Mouse (Mus musculus) midbrain, embryonic 11.5 days (tissue): ENCODE data around the gene Gramd1c. TPM values are rescaled to one million over a fixed set of nuclear protein-coding genes. Genes with fewer than 3 reads are reported as not detected.

Experiments
- ATAC-seq: fragments of 200-750 bp; cut with Nextera tagmentation; 2 replicates; pipeline ENCODE4 v1.8.0; 2017; ENCODE audit warnings: moderate TSS enrichment, moderate library complexity; ENCODE audit not compliant: low FRiP score
- DNase-seq: peaks from one replicate; pipeline ENCODE4 v3.0.0; 2015; ENCODE audit warnings: low spot score; ENCODE audit errors: missing footprints
- H3K27ac ChIP-seq: fragments of 300-500 bp; sonication (generic); 2 replicates; pipeline ENCODE4 v1.5.1; 2014; ENCODE audit warnings: low read depth, low read length
- H3K27me3 ChIP-seq: fragments of 300-500 bp; sonication (generic); 2 replicates; pipeline ENCODE4 v1.6.1; 2014; ENCODE audit warnings: mild to moderate bottlenecking, low read length, moderate library complexity, mixed read lengths; ENCODE audit not compliant: control insufficient read depth, insufficient read depth
- H3K36me3 ChIP-seq: fragments of 300-500 bp; sonication (generic); 2 replicates; pipeline ENCODE4 v1.6.1; 2014; ENCODE audit warnings: mild to moderate bottlenecking, low read length, moderate library complexity, mixed read lengths; ENCODE audit not compliant: control insufficient read depth, insufficient read depth
- H3K4me1 ChIP-seq: fragments of 300-500 bp; sonication (generic); 2 replicates; pipeline ENCODE4 v1.6.1; 2014; ENCODE audit warnings: low read length; ENCODE audit not compliant: control insufficient read depth, insufficient read depth
- H3K4me2 ChIP-seq: fragments of 300-500 bp; sonication (generic); 2 replicates; pipeline ENCODE4 v1.6.1; 2014; ENCODE audit warnings: mild to moderate bottlenecking, moderate library complexity
- H3K4me3 ChIP-seq: fragments of 300-500 bp; sonication (generic); 2 replicates; pipeline ENCODE4 v1.5.1; 2014; ENCODE audit warnings: low read depth, low read length
- H3K9ac ChIP-seq: fragments of 300-500 bp; sonication (generic); 2 replicates; pipeline ENCODE4 v1.6.1; 2014; ENCODE audit warnings: low read length
- H3K9me3 ChIP-seq: fragments of 300-500 bp; sonication (generic); 2 replicates; pipeline ENCODE4 v1.6.1; 2016; ENCODE audit warnings: low read length; ENCODE audit not compliant: control insufficient read depth
- WGBS: fragments of 180-500 bp; shearing (Covaris S2); extraction: QIAGEN DNeasy Blood & Tissue Kit; methylation state at CpG from one replicate; pipeline ENCODE4 v1.1.7; 2014; 5-methylcytosine and 5-hydroxymethylcytosine counted together
- polyA plus RNA-seq: library from polyadenylated mRNA; unstranded; fragments of >200 nt; fragmentation: Nextera tagmentation; extraction: Ambion mirVana; gene quantifications from 2 replicates; pipeline ENCODE4 v1.2.1, GENCODE M21; 2014

Gramd1c gene
- polyA plus RNA-seq, 1 experiment from 2014 or later: 2.2 TPM

DNA sequence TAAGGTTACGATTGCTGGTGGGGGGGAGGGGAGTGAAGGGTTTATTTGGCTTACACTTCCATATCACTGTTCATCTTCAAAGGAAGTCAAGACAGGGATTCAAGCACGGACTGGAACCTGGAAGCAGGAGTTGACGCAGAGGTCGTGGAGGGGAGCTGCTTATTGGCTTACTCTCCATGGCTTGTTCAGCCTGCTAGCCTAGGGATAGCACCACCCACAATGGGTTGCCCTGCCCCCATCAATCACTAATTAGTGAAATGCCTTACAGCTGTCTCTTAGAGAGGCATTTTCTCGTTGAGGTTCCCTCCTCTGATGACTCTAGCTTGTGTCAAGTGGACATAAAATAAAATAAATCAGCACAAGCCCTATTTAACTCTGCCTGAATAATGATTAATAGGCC, 52.1 kb downstream of the Gramd1c start:
- Histone ChIP-seq H3K36me3 (no peaks in the 10 kb centered on the region), H3K9ac (no peak overlapping the region), H3K27me3 (no peaks in the 10 kb centered on the region), H3K27ac (no peak overlapping the region), H3K4me2 (no peak overlapping the region), H3K9me3 (no peaks in the 10 kb centered on the region), H3K4me1 (no peaks in the 10 kb centered on the region), H3K4me3 (no peak overlapping the region)
- 86% methylated on average over 5 of the region's 5 CpGs for WGBS
- DNase-seq (peak; percentile 14), ATAC-seq (no peak)

DNA sequence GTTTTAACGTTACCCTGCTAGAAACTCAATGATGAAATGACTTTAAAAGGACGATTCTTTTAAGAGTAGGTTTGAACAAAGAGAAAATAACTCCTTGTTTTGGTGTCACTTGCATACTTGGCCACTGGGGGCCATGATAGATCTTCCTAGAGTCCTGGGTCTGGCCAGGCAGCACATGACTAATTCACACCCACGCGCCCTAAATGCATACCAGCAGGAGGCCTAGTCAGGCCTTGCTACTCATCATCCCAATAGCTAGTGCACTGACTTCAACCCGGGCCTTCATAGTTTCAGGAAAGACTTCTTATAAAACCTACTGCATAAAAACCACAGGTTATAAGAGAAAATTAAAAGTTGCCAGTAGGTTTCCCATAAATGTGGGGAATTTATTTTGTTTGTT, 61.1 kb downstream of the Gramd1c start:
- no peaks in the 10 kb centered on the region for H3K36me3 ChIP-seq
- no peaks in the 10 kb centered on the region for H3K27me3 ChIP-seq
- DNase-seq (peak; percentile 80), ATAC-seq (no peak)
- no peaks in the 10 kb centered on the region for H3K9me3 ChIP-seq
- no peak overlapping the region for H3K4me3 ChIP-seq
- no peaks in the 10 kb centered on the region for H3K4me1 ChIP-seq
- H3K27ac ChIP-seq: no peak overlapping the region
- H3K9ac ChIP-seq: no peak overlapping the region
- 76% methylated on average over 5 of the region's 5 CpGs for WGBS
- no peak overlapping the region for H3K4me2 ChIP-seq

DNA sequence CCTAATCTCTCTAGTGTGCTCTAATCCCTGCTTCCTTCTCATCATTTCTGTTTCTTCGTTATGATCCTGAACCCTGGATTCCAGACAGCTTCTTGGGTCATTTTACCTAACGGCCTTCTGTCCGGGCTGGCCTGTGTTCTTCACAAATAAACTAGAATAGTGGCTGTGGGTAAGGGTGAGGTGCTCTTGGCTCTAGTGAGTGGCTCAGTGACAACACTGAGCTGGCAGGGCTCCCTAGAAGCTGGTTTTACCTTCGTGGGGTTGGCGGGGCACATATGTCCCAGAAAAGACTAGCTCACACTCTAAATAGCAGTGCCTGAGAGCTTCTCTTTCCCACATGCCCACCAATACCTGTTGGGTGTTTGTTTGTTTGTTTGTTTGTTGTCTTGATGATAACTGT, 63.6 kb downstream of the Gramd1c start:
- Histone ChIP-seq H3K4me1 (no peaks in the 10 kb centered on the region), H3K27me3 (no peaks in the 10 kb centered on the region), H3K9ac (no peak overlapping the region), H3K36me3 (no peaks in the 10 kb centered on the region), H3K4me3 (no peak overlapping the region), H3K27ac (no peak overlapping the region), H3K9me3 (no peaks in the 10 kb centered on the region), H3K4me2 (no peak overlapping the region)
- ATAC-seq: no peak
- peak; percentile 31 for DNase-seq
- 76% methylated on average over 5 of the region's 5 CpGs for WGBS

DNA sequence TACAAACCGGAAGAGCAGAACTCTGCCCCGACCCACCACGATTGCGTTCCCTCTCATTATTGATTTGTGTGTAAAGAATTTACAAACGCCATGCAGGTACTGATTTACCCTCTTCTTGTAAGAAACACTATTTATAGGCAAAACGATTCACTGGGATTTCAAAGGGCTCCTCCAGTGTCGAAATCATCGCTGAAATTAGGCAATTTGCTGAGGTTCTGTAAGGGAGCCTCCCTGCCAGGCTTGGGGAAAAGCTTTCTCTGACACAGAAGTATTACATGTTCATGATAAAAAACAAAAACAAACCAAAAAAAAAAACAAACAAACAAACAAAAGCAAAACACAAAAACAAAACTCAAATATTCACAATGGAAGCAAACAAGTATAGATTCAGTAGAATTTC, 64.0 kb downstream of the Gramd1c start:
- peak; percentile 72 for DNase-seq
- Histone ChIP-seq H3K9me3 (no peaks in the 10 kb centered on the region), H3K36me3 (no peaks in the 10 kb centered on the region), H3K4me1 (no peaks in the 10 kb centered on the region), H3K27me3 (no peaks in the 10 kb centered on the region), H3K27ac (no peak overlapping the region), H3K4me2 (no peak overlapping the region), H3K4me3 (no peak overlapping the region), H3K9ac (no peak overlapping the region)
- no peak for ATAC-seq
- 87% methylated on average over 8 of the region's 8 CpGs for WGBS

DNA sequence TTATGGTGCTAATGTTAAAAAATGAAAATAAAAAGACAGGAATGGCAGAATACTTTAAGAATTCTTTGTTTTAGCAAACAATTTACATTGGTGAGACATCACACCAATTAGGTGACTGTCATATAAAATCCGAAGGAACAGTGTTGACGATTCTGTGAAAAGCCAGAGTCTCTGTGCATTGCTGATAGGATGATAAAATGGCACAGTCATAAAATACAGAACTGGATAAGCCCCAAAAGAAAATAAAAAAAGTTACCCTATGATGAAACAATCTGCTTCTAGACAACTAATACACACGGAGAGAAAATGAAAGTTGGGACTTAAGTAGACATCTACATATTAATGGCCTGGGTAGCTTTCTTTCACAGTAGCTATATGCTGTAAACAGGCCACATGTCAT, 68.5 kb downstream of the Gramd1c start:
- Histone ChIP-seq H3K27me3 (no peaks in the 10 kb centered on the region), H3K4me2 (no peak overlapping the region), H3K4me3 (no peak overlapping the region), H3K27ac (no peak overlapping the region), H3K36me3 (no peaks in the 10 kb centered on the region), H3K4me1 (no peaks in the 10 kb centered on the region), H3K9ac (no peak overlapping the region), H3K9me3 (no peaks in the 10 kb centered on the region)
- DNase-seq (no peak), ATAC-seq (no peak)
- 87% methylated on average over 3 of the region's 3 CpGs for WGBS

DNA sequence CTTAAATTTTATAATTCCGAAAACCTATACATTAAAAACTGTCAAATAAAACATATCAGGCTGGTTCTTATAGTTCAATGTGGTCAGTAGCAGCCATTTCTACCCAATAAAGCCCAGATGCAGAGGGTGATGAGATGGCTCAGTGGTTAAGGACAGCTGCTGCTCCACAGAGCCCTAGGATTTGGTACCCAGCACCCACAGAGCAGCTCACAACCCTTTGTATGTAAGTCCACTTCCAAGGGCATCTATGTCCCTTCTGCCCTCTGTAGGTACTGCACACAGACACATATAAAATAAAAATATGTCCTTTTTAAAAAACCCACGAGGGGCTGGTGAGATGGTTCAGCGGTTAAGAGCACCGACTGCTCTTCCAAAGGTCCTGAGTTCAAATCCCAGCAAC, 76.8 kb downstream of the Gramd1c start:
- no peak for ATAC-seq
- 91% methylated on average over 4 of the region's 4 CpGs for WGBS
- no peak overlapping the region for H3K9ac ChIP-seq

DNA sequence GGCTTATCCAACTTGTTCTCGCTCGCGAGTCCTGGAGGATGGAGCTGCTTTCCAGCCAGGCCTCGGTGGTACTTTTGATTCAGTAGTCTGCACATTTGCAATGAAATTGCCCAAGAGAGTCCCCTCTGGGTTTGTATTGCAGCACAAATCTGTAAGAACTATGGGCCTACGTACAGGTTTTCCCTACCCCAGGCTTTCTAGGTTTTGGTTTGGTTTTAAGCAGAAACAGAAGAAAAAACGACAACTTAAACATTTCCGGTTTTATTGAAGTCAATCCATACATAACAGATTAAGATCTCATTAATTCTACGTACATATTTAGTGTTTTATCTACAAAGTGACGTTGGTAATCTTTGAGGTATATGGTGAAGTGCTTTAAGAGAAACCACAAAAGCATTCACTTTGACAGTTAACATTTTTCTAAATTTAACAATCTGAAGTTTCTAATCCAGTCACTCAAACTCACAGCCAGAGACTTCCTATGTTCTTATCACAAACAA, 83.0 kb downstream of the Gramd1c start:
- Histone ChIP-seq H3K4me2 (peak overlapping the region; percentile 100), H3K27me3 (peaks cover 11% of the 10 kb centered on the region), H3K4me1 (peaks cover 8% of the 10 kb centered on the region; the same call in 1 of the 2 replicates), H3K9me3 (no peaks in the 10 kb centered on the region), H3K9ac (peak overlapping the region; percentile 59), H3K4me3 (peak overlapping the region; percentile 67), H3K36me3 (no peaks in the 10 kb centered on the region), H3K27ac (no peak overlapping the region)
- WGBS: 28% methylated on average over 9 of the region's 9 CpGs
- peak; percentile 89 for DNase-seq
- no peak for ATAC-seq

More for the DNA sequence above, 76.8 kb downstream of the Gramd1c start:
- no peaks in the 10 kb centered on the region for H3K9me3 ChIP-seq
- H3K4me3 ChIP-seq: no peak overlapping the region
- H3K4me1 ChIP-seq: no peaks in the 10 kb centered on the region
- no peak overlapping the region for H3K4me2 ChIP-seq
- H3K27ac ChIP-seq: no peak overlapping the region
- DNase-seq: peak; percentile 60
- H3K36me3 ChIP-seq: no peaks in the 10 kb centered on the region
- no peaks in the 10 kb centered on the region for H3K27me3 ChIP-seq

DNA sequence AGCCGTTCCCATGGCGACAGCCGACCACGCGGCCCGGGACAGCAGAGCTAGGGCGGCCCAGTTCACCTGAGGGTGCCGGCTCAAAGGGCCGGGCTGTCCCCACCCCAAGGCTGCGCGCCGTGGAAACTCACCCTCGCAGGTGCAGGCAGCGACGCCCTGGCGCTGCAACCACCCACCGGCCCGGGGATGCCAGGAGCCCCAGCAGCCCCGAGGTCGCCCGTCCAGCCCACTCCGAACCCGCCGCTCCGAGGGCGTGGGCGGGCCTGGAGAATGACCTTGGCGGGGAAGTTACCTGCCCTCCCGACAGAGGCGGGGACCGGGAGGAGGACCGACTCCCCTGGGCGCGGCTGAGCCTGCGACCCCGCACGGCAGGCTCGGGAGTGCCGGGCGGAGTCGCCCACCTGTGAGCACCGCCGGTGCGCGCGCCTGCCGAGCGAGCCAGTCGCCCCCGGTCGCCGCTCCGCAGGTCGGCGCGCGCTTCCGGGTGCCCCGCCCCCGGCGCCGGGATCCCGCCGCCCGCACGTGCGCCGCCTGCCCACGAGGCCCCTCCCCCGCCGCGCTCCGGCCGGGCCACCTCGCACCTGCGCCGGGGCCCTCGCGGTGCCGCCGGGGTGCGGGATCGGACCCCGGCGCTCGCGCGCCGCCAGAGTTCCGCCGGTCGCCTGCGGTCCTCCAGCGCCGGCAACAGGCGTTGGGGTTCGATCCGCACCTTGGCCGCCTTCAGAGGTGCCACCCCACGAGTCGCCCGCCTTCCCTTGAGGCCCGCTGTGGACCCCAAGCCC, 83.6 kb downstream of the Gramd1c start, which contains the start of gene Zdhhc23:
TSS of gene Zdhhc23 (minus strand) at position 464 of the 782 bp plus-strand sequence.
- no peak within 1 kb of the TSS for H3K27ac ChIP-seq
- peak within 1 kb of the TSS; percentile 59 for H3K9ac ChIP-seq
- WGBS: under 1% methylated on average over 90 of the region's 103 CpGs
- ATAC-seq (peak; percentile 85), DNase-seq (peak; percentile 87)
- H3K36me3 ChIP-seq: no peaks in the 10 kb centered on the region
- H3K4me3 ChIP-seq: peak within 1 kb of the TSS; percentile 67
- H3K27me3 ChIP-seq: peaks cover 11% of the 10 kb centered on the region
- peak within 1 kb of the TSS; percentile 100 for H3K4me2 ChIP-seq
- peaks cover 8% of the 10 kb centered on the region; the same call in 1 of the 2 replicates for H3K4me1 ChIP-seq
- no peaks in the 10 kb centered on the region for H3K9me3 ChIP-seq

DNA sequence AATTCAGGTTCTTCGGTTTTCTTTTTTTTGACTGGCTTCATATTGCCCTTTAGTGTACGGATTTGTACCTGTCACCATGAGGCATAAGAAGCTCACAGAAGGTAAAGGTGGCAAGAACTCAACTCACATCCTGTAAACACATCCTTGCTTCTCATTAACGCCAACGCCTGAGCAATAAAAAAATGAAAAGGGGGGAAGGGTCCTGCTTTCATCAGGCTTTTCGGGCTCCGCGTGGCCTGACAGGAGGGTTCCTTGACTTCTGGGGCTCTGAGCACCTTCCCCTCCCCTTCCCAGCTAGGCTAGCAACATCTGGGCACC, 84.2 kb downstream of the Gramd1c start:
- 21% methylated on average over 7 of the region's 7 CpGs for WGBS
- Histone ChIP-seq H3K4me1 (peaks cover 8% of the 10 kb centered on the region; the same call in 1 of the 2 replicates), H3K27me3 (peaks cover 11% of the 10 kb centered on the region), H3K4me3 (peak overlapping the region; percentile 67), H3K27ac (no peak overlapping the region), H3K9ac (peak overlapping the region; percentile 59; the same call in 1 of the 2 replicates), H3K36me3 (no peaks in the 10 kb centered on the region), H3K4me2 (peak overlapping the region; percentile 100), H3K9me3 (no peaks in the 10 kb centered on the region)
- DNase-seq (peak; percentile 87), ATAC-seq (no peak)
